Mouse (Mus musculus) liver, embryonic 16.5 days (tissue): ENCODE data around the gene Ncln. TPM values are rescaled to one million over a fixed set of nuclear protein-coding genes. Genes with fewer than 3 reads are reported as not detected.

ENCODE experiments used
- ATAC-seq: fragments of 200-750 bp; cut with Nextera tagmentation; 2 replicates; pipeline ENCODE4 v1.8.0; 2017; ENCODE audit warnings: low read depth, mild to moderate bottlenecking, moderate number of reproducible peaks, moderate library complexity
- H3K27ac ChIP-seq: fragments of 300-500 bp; sonication (generic); 2 replicates; pipeline ENCODE4 v1.5.1; 2014; ENCODE audit warnings: mild to moderate bottlenecking, low read length
- H3K27me3 ChIP-seq: fragments of 300-500 bp; sonication (generic); 2 replicates; pipeline ENCODE4 v1.6.1; 2014; ENCODE audit warnings: low read depth, low read length, mixed read lengths; ENCODE audit not compliant: control insufficient read depth, insufficient read depth
- H3K36me3 ChIP-seq: fragments of 300-500 bp; sonication (generic); 2 replicates; pipeline ENCODE4 v1.6.1; 2014; ENCODE audit warnings: mild to moderate bottlenecking; ENCODE audit not compliant: control insufficient read depth, insufficient read depth
- H3K4me1 ChIP-seq: fragments of 300-500 bp; sonication (generic); 2 replicates; pipeline ENCODE4 v1.6.1; 2014; ENCODE audit warnings: low read depth, low read length, mixed read lengths; ENCODE audit not compliant: control insufficient read depth
- H3K4me2 ChIP-seq: fragments of 300-500 bp; sonication (generic); 2 replicates; pipeline ENCODE4 v1.6.1; 2014; ENCODE audit warnings: low read depth, low read length, mixed read lengths
- H3K4me3 ChIP-seq: fragments of 300-500 bp; sonication (generic); 2 replicates; pipeline ENCODE4 v1.5.1; 2014; ENCODE audit warnings: low read depth, mild to moderate bottlenecking, low read length
- H3K9ac ChIP-seq: fragments of 300-500 bp; sonication (generic); 2 replicates; pipeline ENCODE4 v1.6.1; 2014; ENCODE audit warnings: low read depth, low read length
- H3K9me3 ChIP-seq: fragments of 300-500 bp; sonication (generic); replicated peaks from 2 replicates; pipeline ENCODE4 v1.6.1; 2016; ENCODE audit warnings: low read length; ENCODE audit not compliant: control insufficient read depth
- WGBS: fragments of 180-500 bp; shearing (Covaris S2); extraction: QIAGEN DNeasy Blood & Tissue Kit; methylation state at CpG from one replicate; pipeline ENCODE4 v1.1.7; 2014; ENCODE audit not compliant: insufficient replicate concordance; 5-methylcytosine and 5-hydroxymethylcytosine counted together
- polyA plus RNA-seq: library from polyadenylated mRNA; unstranded; fragments of >200 nt; fragmentation: Nextera tagmentation; extraction: Ambion mirVana; gene quantifications from 2 replicates; pipeline ENCODE4 v1.2.1, GENCODE M21; 2015

Gene Ncln
- polyA plus RNA-seq, 1 experiment from 2014 or later, result 47.1 TPM

GRCm38 (mm10) chr10:81537429-81537828, 41.2 kb upstream of the Ncln start:
- 50% methylated on average over 2 of the region's 2 CpGs for whole genome bisulfite sequencing
- Histone ChIP-seq H3K9ac (no peak overlapping the region), H3K9me3 (no peaks in the 10 kb centered on the region), H3K27ac (no peak overlapping the region), H3K27me3 (no peaks in the 10 kb centered on the region), H3K36me3 (peaks cover 7% of the 10 kb centered on the region), H3K4me1 (peaks cover 20% of the 10 kb centered on the region), H3K4me2 (no peak overlapping the region), H3K4me3 (no peak overlapping the region)
- no peak for ATAC-seq

- Histone ChIP-seq H3K4me3 (no peak overlapping the region), H3K27ac (no peak overlapping the region), H3K4me1 (peaks cover 13% of the 10 kb centered on the region), H3K27me3 (no peaks in the 10 kb centered on the region), H3K36me3 (peaks cover 7% of the 10 kb centered on the region), H3K4me2 (no peak overlapping the region), H3K9me3 (no peaks in the 10 kb centered on the region), H3K9ac (no peak overlapping the region)
- ATAC-seq, result no peak
- 60% methylated on average over 6 of the region's 6 CpGs for WGBS
These were observed 40.5 kb upstream of the Ncln start for GRCm38 (mm10) chr10:81536734-81537133.

- peak; percentile 31; the same call in 1 of the 2 replicates for ATAC-seq
- Histone ChIP-seq H3K4me2 (no peak overlapping the region), H3K9ac (no peak overlapping the region), H3K27me3 (no peaks in the 10 kb centered on the region), H3K9me3 (no peaks in the 10 kb centered on the region), H3K4me1 (peaks cover 2% of the 10 kb centered on the region; the same call in 1 of the 2 replicates), H3K27ac (no peak overlapping the region), H3K4me3 (no peak overlapping the region), H3K36me3 (peaks cover 15% of the 10 kb centered on the region)
- WGBS, result 79% methylated on average over 16 of the region's 16 CpGs
These were observed 38.6 kb upstream of the Ncln start for GRCm38 (mm10) chr10:81534826-81535225.

GRCm38 (mm10) chr10:81526779-81527178, 30.6 kb upstream of the Ncln start:
- 0 out of 2 replicates have a peak, but pooled peaks have one; percentile 14 for ATAC-seq
- Histone ChIP-seq H3K4me2 (no peak overlapping the region), H3K27ac (no peak overlapping the region), H3K9me3 (no peaks in the 10 kb centered on the region), H3K4me3 (no peak overlapping the region), H3K36me3 (peaks cover 8% of the 10 kb centered on the region), H3K4me1 (peaks cover 28% of the 10 kb centered on the region), H3K9ac (no peak overlapping the region), H3K27me3 (no peaks in the 10 kb centered on the region)
- WGBS, result 8% methylated on average over 14 of the region's 14 CpGs

GRCm38 (mm10) chr10:81525017-81525694, 29.0 kb upstream of the Ncln start:
- WGBS, result 12% methylated on average over 12 of the region's 13 CpGs
- H3K9ac ChIP-seq, result peak overlapping the region; percentile 40; the same call in 1 of the 2 replicates
- ATAC-seq, result peak; percentile 76
- no peaks in the 10 kb centered on the region for H3K27me3 ChIP-seq
- peak overlapping the region; percentile 47 for H3K4me2 ChIP-seq
- H3K9me3 ChIP-seq, result no peaks in the 10 kb centered on the region
- H3K27ac ChIP-seq, result peak overlapping the region; percentile 83
- H3K4me1 ChIP-seq, result peaks cover 28% of the 10 kb centered on the region
- H3K36me3 ChIP-seq, result peaks cover 3% of the 10 kb centered on the region
- H3K4me3 ChIP-seq, result 0 out of 2 replicates have a peak overlapping the region, but pooled peaks have one; percentile 1

GRCm38 (mm10) chr10:81524051-81524605, 27.9 kb upstream of the Ncln start, which contains the start of gene Gna15:
Gene Gna15 (minus strand): TSS chr10:81524225.
- WGBS, result 5% methylated on average over 9 of the region's 9 CpGs
- peaks cover 35% of the 10 kb centered on the region for H3K4me1 ChIP-seq
- H3K9me3 ChIP-seq, result no peaks in the 10 kb centered on the region
- peak within 1 kb of the TSS; percentile 62 for H3K9ac ChIP-seq
- peak within 1 kb of the TSS; percentile 55 for H3K4me3 ChIP-seq
- no peaks in the 10 kb centered on the region for H3K36me3 ChIP-seq
- peak; percentile 44 for ATAC-seq
- H3K27ac ChIP-seq, result peak within 1 kb of the TSS; percentile 83
- H3K4me2 ChIP-seq, result peak within 1 kb of the TSS; percentile 47
- no peaks in the 10 kb centered on the region for H3K27me3 ChIP-seq

- H3K9ac ChIP-seq, result peak overlapping the region; percentile 62
- no peaks in the 10 kb centered on the region for H3K36me3 ChIP-seq
- no peaks in the 10 kb centered on the region for H3K9me3 ChIP-seq
- H3K27me3 ChIP-seq, result no peaks in the 10 kb centered on the region
- 2% methylated on average over 19 of the region's 19 CpGs for WGBS
- ATAC-seq, result no peak
- H3K4me2 ChIP-seq, result peak overlapping the region; percentile 47
- H3K4me1 ChIP-seq, result peaks cover 40% of the 10 kb centered on the region
- peak overlapping the region; percentile 55 for H3K4me3 ChIP-seq
- H3K27ac ChIP-seq, result peak overlapping the region; percentile 83
These were observed 27.4 kb upstream of the Ncln start for GRCm38 (mm10) chr10:81523570-81523969.

GRCm38 (mm10) chr10:81523142-81523541, 26.9 kb upstream of the Ncln start:
- Histone ChIP-seq H3K4me3 (peak overlapping the region; percentile 55), H3K36me3 (no peaks in the 10 kb centered on the region), H3K27ac (no peak overlapping the region), H3K9me3 (no peaks in the 10 kb centered on the region), H3K9ac (peak overlapping the region; percentile 62), H3K27me3 (no peaks in the 10 kb centered on the region), H3K4me2 (peak overlapping the region; percentile 47), H3K4me1 (peaks cover 45% of the 10 kb centered on the region)
- no peak for ATAC-seq
- 23% methylated on average over 6 of the region's 6 CpGs for WGBS

GRCm38 (mm10) chr10:81519978-81520365, 23.8 kb upstream of the Ncln start:
- 20% methylated on average over 3 of the region's 3 CpGs for WGBS
- Histone ChIP-seq H3K9me3 (no peaks in the 10 kb centered on the region), H3K27me3 (no peaks in the 10 kb centered on the region), H3K36me3 (no peaks in the 10 kb centered on the region), H3K4me3 (no peak overlapping the region), H3K9ac (no peak overlapping the region), H3K27ac (peak overlapping the region; percentile 18; the same call in 1 of the 2 replicates), H3K4me2 (no peak overlapping the region), H3K4me1 (peaks cover 44% of the 10 kb centered on the region)
- 0 out of 2 replicates have a peak, but pooled peaks have one; percentile 1 for ATAC-seq
